Mouse (Mus musculus) myocyte (in vitro differentiated cells): Measurements from ENCODE around the gene Apoc3.

Experiments used
- E2F4 ChIP-seq: IDR thresholded peaks from one replicate; pipeline ENCODE4 v1.6.1; 2011; ENCODE audit warnings: mild to moderate bottlenecking, control low read depth, moderate library complexity; ENCODE audit not compliant: insufficient read depth
- POLR2A ChIP-seq: IDR thresholded peaks from one replicate; pipeline ENCODE4 v1.6.1; 2011; ENCODE audit warnings: low read depth, mild to moderate bottlenecking, control low read depth, moderate library complexity; ENCODE audit not compliant: insufficient read length
- TCF12 ChIP-seq: IDR thresholded peaks from one replicate; pipeline ENCODE4 v1.6.1; 2011; ENCODE audit warnings: mild to moderate bottlenecking, control low read depth; ENCODE audit not compliant: poor library complexity, insufficient read depth, severe bottlenecking
- TCF3 ChIP-seq: IDR thresholded peaks from one replicate; pipeline ENCODE4 v1.6.1; 2011; ENCODE audit warnings: low read depth, control low read depth; ENCODE audit not compliant: insufficient read length

- no peak for TF ChIP-seq E2F4
- TF ChIP-seq POLR2A: no peak
- TF ChIP-seq TCF3: no peak
- no peak for TF ChIP-seq TCF12
Measured at GRCm38 (mm10) chr9:46191644-46192043, 43.8 kb downstream of the Apoc3 start.
